Comparison of ENCODE assay signal across 8 mouse cellular contexts in the genomic region with DNA sequence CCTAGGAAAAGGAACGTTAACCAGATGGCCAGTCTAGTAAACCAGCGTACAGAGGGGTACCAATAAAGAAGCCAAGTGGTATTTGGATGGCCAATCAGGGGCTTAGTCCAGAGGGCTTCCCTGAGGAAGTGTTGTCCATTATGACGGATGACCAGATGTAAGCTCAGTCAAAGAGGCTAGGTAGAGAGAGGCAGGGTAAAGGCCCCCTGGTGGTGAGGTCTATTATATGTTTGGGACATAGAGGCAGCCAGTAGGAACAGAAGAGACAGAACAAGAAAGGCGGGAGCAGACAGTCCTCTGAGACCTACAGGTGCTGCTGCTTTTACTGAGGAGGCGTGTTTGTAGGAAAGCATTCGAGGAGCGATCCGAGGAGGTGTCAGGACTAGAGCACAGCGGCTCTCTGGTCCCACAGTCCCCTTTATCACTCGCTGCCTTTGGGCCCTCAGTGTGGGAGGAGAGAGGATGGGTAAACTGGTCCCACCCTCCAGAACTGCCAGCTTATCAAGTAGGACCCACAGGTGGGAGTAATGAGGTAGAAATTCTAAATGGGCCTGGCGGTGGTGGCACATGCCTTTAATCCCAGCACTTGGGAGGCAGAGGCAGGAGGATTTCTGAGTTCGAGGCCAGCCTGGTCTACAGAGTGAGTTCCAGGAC. TPM values are rescaled to one million over a fixed set of nuclear protein-coding genes. Genes with fewer than 3 reads are reported as not detected.
DNase-seq lines count a peak whose midpoint lies in the region; ATAC-seq and TF ChIP-seq lines count a peak whose summit lies in the region.

No protein-coding gene starts in this region.

- no peak overlapping the region for H3K4me2 ChIP-seq in embryonic facial prominence, embryonic 14.5 days (ENCODE audit: low read depth, low read length)
- H3K4me2 ChIP-seq in lung, embryonic 14.5 days, result no peak overlapping the region
- no peak overlapping the region for H3K4me2 ChIP-seq in stomach, embryonic 16.5 days (ENCODE audit: low read depth, low read length)

- H3K36me3 ChIP-seq in embryonic facial prominence, embryonic 14.5 days (ENCODE audit: control insufficient read depth, insufficient read depth, low read length), result no peaks in the 10 kb centered on the region
- no peaks in the 10 kb centered on the region for H3K36me3 ChIP-seq in lung, embryonic 14.5 days (ENCODE audit: insufficient read depth)
- no peaks in the 10 kb centered on the region for H3K36me3 ChIP-seq in stomach, embryonic 16.5 days (ENCODE audit: control insufficient read depth, insufficient read depth, low read length)

- no peak overlapping the region for H3K27ac ChIP-seq in left cerebral cortex, adult 2 months
- H3K27ac ChIP-seq in embryonic facial prominence, embryonic 14.5 days (replicated peaks; ENCODE audit: low read depth, low read length), result no peak overlapping the region
- no peak overlapping the region for H3K27ac ChIP-seq in lung, embryonic 14.5 days (ENCODE audit: low read depth)
- no peak overlapping the region for H3K27ac ChIP-seq in stomach, embryonic 16.5 days (ENCODE audit: low read length)

- WGBS in embryonic facial prominence, embryonic 14.5 days, result 55% methylated on average over 12 of the region's 12 CpGs
- 53% methylated on average over 12 of the region's 12 CpGs for WGBS in lung, embryonic 14.5 days
- WGBS in stomach, embryonic 16.5 days, result 54% methylated on average over 12 of the region's 12 CpGs

- no peaks in the 10 kb centered on the region for H3K9me3 ChIP-seq in embryonic facial prominence, embryonic 14.5 days (ENCODE audit: control insufficient read depth, low read length)
- no peaks in the 10 kb centered on the region for H3K9me3 ChIP-seq in lung, embryonic 14.5 days (ENCODE audit: low read depth, low read length)
- H3K9me3 ChIP-seq in stomach, embryonic 16.5 days (replicated peaks; ENCODE audit: control insufficient read depth, low read length), result no peaks in the 10 kb centered on the region

- intact Hi-C loops in left cerebral cortex, adult 2 months (cut with DNase I), result no loop called here

- H3K4me1 ChIP-seq in embryonic facial prominence, embryonic 14.5 days (ENCODE audit: control insufficient read depth, insufficient read depth, low read length), result 0 out of 2 replicates have a peak, but pooled peaks cover 4% of the 10 kb centered on the region
- no peaks in the 10 kb centered on the region for H3K4me1 ChIP-seq in lung, embryonic 14.5 days (ENCODE audit: insufficient read depth)
- peaks cover 15% of the 10 kb centered on the region for H3K4me1 ChIP-seq in stomach, embryonic 16.5 days (ENCODE audit: control insufficient read depth, insufficient read depth, low read length)

- DNase-seq in left cerebral cortex, adult 2 months (ENCODE audit: extremely low spot score in 1 of 2, low spot score in 2 of 2), result no peak
- no peak for DNase-seq in left cerebral cortex, adult 8-10 months (ENCODE audit: low spot score in 2 of 2)
- DNase-seq in R1 (ENCODE audit: low read depth, low spot score), result peak; percentile 90
- DNase-seq in embryonic facial prominence, embryonic 14.5 days (ENCODE audit: low spot score), result peak; percentile 44
- peak; percentile 74 for DNase-seq in kidney, adult 18-20 months
- DNase-seq in lung, embryonic 14.5 days, result peak; percentile 73
- DNase-seq in layer of hippocampus, adult 8-10 months (ENCODE audit: low spot score in 2 of 2), result no peak

- peak; percentile 56 for TF ChIP-seq CTCF in left cerebral cortex, adult 2 months (IDR thresholded peaks at IDR 0.05)
- TF ChIP-seq CTCF in lung, embryonic 14.5 days (IDR thresholded peaks at IDR 0.05; ENCODE audit: low read depth), result peak; percentile 77

- H3K9ac ChIP-seq in embryonic facial prominence, embryonic 14.5 days (ENCODE audit: low read depth, low read length), result no peak overlapping the region
- H3K9ac ChIP-seq in lung, embryonic 14.5 days, result no peak overlapping the region
- H3K9ac ChIP-seq in stomach, embryonic 16.5 days (ENCODE audit: low read length), result no peak overlapping the region

- H3K4me3 ChIP-seq in left cerebral cortex, adult 2 months, result no peak overlapping the region
- H3K4me3 ChIP-seq in embryonic facial prominence, embryonic 14.5 days (ENCODE audit: low read depth, low read length), result no peak overlapping the region
- no peak overlapping the region for H3K4me3 ChIP-seq in lung, embryonic 14.5 days (ENCODE audit: low read depth, low read length)
- H3K4me3 ChIP-seq in stomach, embryonic 16.5 days (replicated peaks; ENCODE audit: low read length), result no peak overlapping the region

- ATAC-seq in embryonic facial prominence, embryonic 14.5 days (ENCODE audit: low read depth), result peak; percentile 9; the same call in 1 of the 2 replicates
- no peak for ATAC-seq in lung, embryonic 14.5 days (ENCODE audit: insufficient read depth)
- ATAC-seq in stomach, embryonic 16.5 days (ENCODE audit: insufficient read depth, low FRiP score), result peak; percentile 64; the same call in 1 of the 2 replicates

- no peaks in the 10 kb centered on the region for H3K27me3 ChIP-seq in embryonic facial prominence, embryonic 14.5 days (replicated peaks; ENCODE audit: control insufficient read depth, insufficient read depth, low read length)
- H3K27me3 ChIP-seq in lung, embryonic 14.5 days (ENCODE audit: insufficient read depth, low read length), result no peaks in the 10 kb centered on the region
- no peaks in the 10 kb centered on the region for H3K27me3 ChIP-seq in stomach, embryonic 16.5 days (ENCODE audit: control insufficient read depth, insufficient read depth, low read length)

RNA-seq across cellular contexts. Expression of a gene that starts 13.8 kb away (rescaled TPM):
- total RNA-seq in left cerebral cortex, adult 2 months (2021), result 1 to 10 TPM; 1.7 to 1.9 TPM
- total RNA-seq in left cerebral cortex, adult 8-10 months (2022), result 1 to 10 TPM; 2.1 to 4.8 (median 2.5) TPM
- polyA plus RNA-seq in embryonic facial prominence, embryonic 14.5 days (2014; fragmentation: Nextera tagmentation; extraction: Ambion mirVana), result 19.1 and 27.0 TPM in 2 replicates
- polyA plus RNA-seq in lung, embryonic 14.5 days (2014; fragmentation: Nextera tagmentation; extraction: Ambion mirVana), result 51.4 and 59.6 TPM in 2 replicates
- 21.3 and 23.9 TPM in 2 replicates for polyA plus RNA-seq in stomach, embryonic 16.5 days (2015; fragmentation: Nextera tagmentation; extraction: Ambion mirVana)
- 1 to 10 TPM in 3 of 4 experiments, under 1 TPM in 1; 0.92 to 2.4 (median 2.2) TPM for total RNA-seq in layer of hippocampus, adult 8-10 months (2022)

RNA-seq across cellular contexts. Expression of a gene that starts 31.7 kb away (rescaled TPM):
- 10 to 100 TPM; 22.4 to 24.2 TPM for total RNA-seq in left cerebral cortex, adult 2 months (2021)
- total RNA-seq in left cerebral cortex, adult 8-10 months (2022), result 10 to 100 TPM; 19.1 to 30.8 (median 22.9) TPM
- polyA plus RNA-seq in embryonic facial prominence, embryonic 14.5 days (2014; fragmentation: Nextera tagmentation; extraction: Ambion mirVana), result 128 and 138 TPM in 2 replicates
- 122 and 123 TPM in 2 replicates for polyA plus RNA-seq in lung, embryonic 14.5 days (2014; fragmentation: Nextera tagmentation; extraction: Ambion mirVana)
- 125 and 145 TPM in 2 replicates for polyA plus RNA-seq in stomach, embryonic 16.5 days (2015; fragmentation: Nextera tagmentation; extraction: Ambion mirVana)
- total RNA-seq in layer of hippocampus, adult 8-10 months (2022), result 10 to 100 TPM; 18.1 to 24.9 (median 22.5) TPM

Comparison
In these comparisons a context has a peak if more than half of its experiments do, and no peak if none do; other contexts are left out.
1. DNase-seq: peak in R1 (single experiment), embryonic facial prominence, embryonic 14.5 days (single experiment), kidney, adult 18-20 months (single experiment) and lung, embryonic 14.5 days (single experiment); none in left cerebral cortex, adult 2 months (0 of 2), left cerebral cortex, adult 8-10 months (0 of 2) and layer of hippocampus, adult 8-10 months (0 of 2).